Mouse (Mus musculus) CH12.LX (cell line): ENCODE results near the gene Ap4b1. TPM values are rescaled to one million over a fixed set of nuclear protein-coding genes. Genes with fewer than 3 reads are reported as not detected.

Experiments used
- DNase-seq: peaks from one replicate; pipeline ENCODE4 v3.0.0-alpha.2; 2013; ENCODE audit errors: extremely low read depth
- H3K27ac ChIP-seq: 2 replicates; pipeline ENCODE4 v1.5.1; 2012; ENCODE audit warnings: low read depth, mild to moderate bottlenecking, control low read depth, moderate library complexity; ENCODE audit not compliant: insufficient read depth
- H3K27me3 ChIP-seq: replicated peaks from 2 replicates; pipeline ENCODE3; 2012; ENCODE audit warnings: inconsistent platforms
- H3K36me3 ChIP-seq, 2 experiments: replicated peaks in 1 of 2; 2 replicates each; pipeline versions ENCODE3 to v1.6.1; 2012; ENCODE audit warnings: inconsistent platforms in 1 of 2, low read length in 1 of 2, mild to moderate bottlenecking in 1 of 2, mixed read lengths in 1 of 2, moderate library complexity in 1 of 2; ENCODE audit not compliant: control insufficient read depth in 1 of 2, insufficient read depth in 1 of 2
- H3K4me1 ChIP-seq, 2 experiments: 2 replicates each; pipeline ENCODE4 v1.6.1; 2012; ENCODE audit warnings: inconsistent platforms in 1 of 2, moderate library complexity in 1 of 2; ENCODE audit not compliant: insufficient read depth in 2 of 2, control insufficient read depth in 1 of 2
- H3K4me2 ChIP-seq: 2 replicates; pipeline ENCODE4 v1.6.1; 2012; ENCODE audit warnings: low read depth, mild to moderate bottlenecking, control low read depth; ENCODE audit not compliant: poor library complexity, insufficient read depth, severe bottlenecking
- H3K4me3 ChIP-seq, 3 experiments: fragments of 150-350 bp in 1 of 3; sonication (generic) in 1 of 3; replicated peaks in 1 of 3; 2 replicates each; pipeline versions ENCODE3 to v1.5.1; 2011 to 2012; ENCODE audit warnings: low read depth in 2 of 3, low read length in 2 of 3, mild to moderate bottlenecking in 2 of 3, moderate library complexity in 2 of 3, control low read depth in 1 of 3, improper control_type of control experiment in 1 of 3, inconsistent platforms in 1 of 3, mixed read lengths in 1 of 3; ENCODE audit not compliant: poor library complexity in 1 of 3
- H3K79me2 ChIP-seq: replicated peaks from 2 replicates; pipeline ENCODE4 v1.6.1; 2012; ENCODE audit warnings: mild to moderate bottlenecking, moderate library complexity; ENCODE audit not compliant: control insufficient read depth, poor library complexity, insufficient read depth, severe bottlenecking; ENCODE audit errors: extremely low read depth
- H3K9ac ChIP-seq: 2 replicates; pipeline ENCODE4 v1.6.1; 2012; ENCODE audit warnings: low read depth, mild to moderate bottlenecking, control low read depth, moderate library complexity; ENCODE audit not compliant: insufficient read depth
- H3K9me3 ChIP-seq: replicated peaks from 2 replicates; pipeline ENCODE3; 2012; ENCODE audit warnings: low read length, inconsistent platforms, mixed read lengths
- BHLHE40 ChIP-seq: IDR thresholded peaks from 2 replicates; pipeline ENCODE4 v1.6.1; 2011; ENCODE audit warnings: mild to moderate bottlenecking, low read depth, low read length, improper control_type of control experiment
- CHD1 ChIP-seq: IDR thresholded peaks from 2 replicates; pipeline ENCODE4 v1.6.1; 2012; ENCODE audit warnings: low read depth, low read length, improper control_type of control experiment, inconsistent platforms
- CHD2 ChIP-seq: IDR thresholded peaks from 2 replicates; pipeline ENCODE4 v1.6.1; 2011; ENCODE audit warnings: low read length, improper control_type of control experiment
- CTCF ChIP-seq, 2 experiments: IDR thresholded peaks in 1 of 2; conservative IDR thresholded peaks in 1 of 2; 2 replicates each; pipeline ENCODE4 v1.5.1; 2011 to 2012; ENCODE audit warnings: low read depth in 2 of 2, low read length in 2 of 2, improper control_type of control experiment in 1 of 2, inconsistent platforms in 1 of 2, mild to moderate bottlenecking in 1 of 2, moderate library complexity in 1 of 2
- E2F4 ChIP-seq: IDR thresholded peaks from 2 replicates; pipeline ENCODE4 v1.6.1; 2011; ENCODE audit warnings: low read depth, low read length, improper control_type of control experiment; ENCODE audit not compliant: insufficient replicate concordance
- ELF1 ChIP-seq: IDR thresholded peaks from 2 replicates; pipeline ENCODE4 v1.6.1; 2014; ENCODE audit warnings: low read depth, mild to moderate bottlenecking, inconsistent platforms, low read length, improper control_type of control experiment
- EP300 ChIP-seq: IDR thresholded peaks from 2 replicates; pipeline ENCODE4 v1.6.1; 2011; ENCODE audit warnings: low read length, improper control_type of control experiment
- ETS1 ChIP-seq: conservative IDR thresholded peaks from 2 replicates; pipeline ENCODE4 v1.6.1; 2012; ENCODE audit warnings: low read depth, mild to moderate bottlenecking, inconsistent platforms, low read length, improper control_type of control experiment, moderate library complexity
- GABPA ChIP-seq: IDR thresholded peaks from 2 replicates; pipeline ENCODE4 v1.6.1; 2012; ENCODE audit warnings: low read depth, low read length, improper control_type of control experiment, inconsistent platforms; ENCODE audit not compliant: insufficient replicate concordance
- HCFC1 ChIP-seq: IDR thresholded peaks from 2 replicates; pipeline ENCODE4 v1.6.1; 2012; ENCODE audit warnings: low read depth, mild to moderate bottlenecking, inconsistent platforms, low read length, improper control_type of control experiment
- IRF4 ChIP-seq: IDR thresholded peaks from 2 replicates; pipeline ENCODE4 v1.6.1; 2014; ENCODE audit warnings: low read depth, mild to moderate bottlenecking, inconsistent platforms, low read length, improper control_type of control experiment
- KAT2A ChIP-seq: IDR thresholded peaks from 2 replicates; pipeline ENCODE4 v1.6.1; 2012; ENCODE audit warnings: low read length, improper control_type of control experiment, inconsistent platforms; ENCODE audit not compliant: insufficient replicate concordance
- MAFK ChIP-seq: IDR thresholded peaks from 2 replicates; pipeline ENCODE4 v1.6.1; 2011; ENCODE audit warnings: low read length, improper control_type of control experiment; ENCODE audit not compliant: insufficient replicate concordance
- MAX ChIP-seq: IDR thresholded peaks from 2 replicates; pipeline ENCODE4 v1.6.1; 2011; ENCODE audit warnings: low read length, improper control_type of control experiment
- MXI1 ChIP-seq: IDR thresholded peaks from 2 replicates; pipeline ENCODE4 v1.6.1; 2011; ENCODE audit warnings: mild to moderate bottlenecking, low read depth, low read length, improper control_type of control experiment
- MYC ChIP-seq: IDR thresholded peaks from 2 replicates; pipeline ENCODE4 v1.6.1; 2011; ENCODE audit warnings: low read depth, mild to moderate bottlenecking, improper control_type of control experiment, low read length
- NELFE ChIP-seq: IDR thresholded peaks from 2 replicates; pipeline ENCODE4 v1.6.1; 2011; ENCODE audit warnings: low read depth, low read length, improper control_type of control experiment
- NRF1 ChIP-seq: IDR thresholded peaks from 2 replicates; pipeline ENCODE4 v1.6.1; 2014; ENCODE audit warnings: low read depth, mild to moderate bottlenecking, inconsistent platforms, low read length, improper control_type of control experiment, moderate library complexity
- PAX5 ChIP-seq: IDR thresholded peaks from 2 replicates; pipeline ENCODE4 v1.6.1; 2012; ENCODE audit warnings: low read length, inconsistent platforms, mixed read lengths
- RAD21 ChIP-seq: IDR thresholded peaks from 2 replicates; pipeline ENCODE4 v1.6.1; 2011; ENCODE audit warnings: low read depth, mild to moderate bottlenecking, low read length, improper control_type of control experiment, moderate library complexity
- SIN3A ChIP-seq: IDR thresholded peaks from 2 replicates; pipeline ENCODE4 v1.6.1; 2012; ENCODE audit warnings: low read length, improper control_type of control experiment, inconsistent platforms
- TBP ChIP-seq: conservative IDR thresholded peaks from 2 replicates; pipeline ENCODE4 v1.6.1; 2011; ENCODE audit warnings: low read depth, low read length, improper control_type of control experiment
- USF1 ChIP-seq: IDR thresholded peaks from 2 replicates; pipeline ENCODE4 v1.6.1; 2014; ENCODE audit warnings: low read depth, mild to moderate bottlenecking, inconsistent platforms, low read length, improper control_type of control experiment
- USF2 ChIP-seq: conservative IDR thresholded peaks from 2 replicates; pipeline ENCODE4 v1.6.1; 2011; ENCODE audit warnings: low read depth, low read length, improper control_type of control experiment
- ZC3H11A ChIP-seq: IDR thresholded peaks from 2 replicates; pipeline ENCODE4 v1.6.1; 2012; ENCODE audit warnings: low read depth, mild to moderate bottlenecking, inconsistent platforms, low read length, improper control_type of control experiment
- ZKSCAN1 ChIP-seq: IDR thresholded peaks from 2 replicates; pipeline ENCODE4 v1.6.1; 2012; ENCODE audit warnings: low read depth, inconsistent platforms, low read length, improper control_type of control experiment, borderline replicate concordance
- ZMIZ1 ChIP-seq: IDR thresholded peaks from 2 replicates; pipeline ENCODE4 v1.6.1; 2012; ENCODE audit warnings: low read depth, mild to moderate bottlenecking, inconsistent platforms, low read length, improper control_type of control experiment
- ZNF384 ChIP-seq: IDR thresholded peaks from 2 replicates; pipeline ENCODE4 v1.6.1; 2012; ENCODE audit warnings: low read depth, low read length, improper control_type of control experiment, inconsistent platforms
- dilution Hi-C: fragments of 300-500 bp; cut with MboI; formaldehyde crosslinking; loops from 2 replicates; pipeline ENCODE4 v1.14.3; 2020; ENCODE audit warnings: low sequenced_read_pairs; ENCODE audit not compliant: extremely low pct_unique_long_range_greater_than_20kb, extremely low pct_ligation_motif_present
- in situ Hi-C: fragments of 300-500 bp; cut with MboI; formaldehyde crosslinking; loops from 3 replicates; pipeline ENCODE4 v1.14.3; 2019; ENCODE audit warnings: low sequenced_read_pairs, low pct_ligation_motif_present, low pct_unique_long_range_greater_than_20kb, mixed read lengths
- polyA plus RNA-seq: library from polyadenylated mRNA; unstranded; fragments of >175 nt; gene quantifications from 2 replicates; pipeline ENCODE4 v1.2.1, GENCODE M21; 2012; ENCODE audit warnings: low read depth; ENCODE audit not compliant: insufficient read length
- total RNA-seq, 2 experiments: library from RNA; depleted of rRNA; stranded (reverse); fragments of 300-350 nt in 1 of 2; fragments of >200 nt in 1 of 2; gene quantifications; 2 replicates each; pipeline ENCODE4 v1.2.3; 2012 to 2014

Ap4b1 gene
- total and polyA plus RNA-seq, 3 experiments, result 19.8 to 31.9 (median 23.1) TPM

DNA sequence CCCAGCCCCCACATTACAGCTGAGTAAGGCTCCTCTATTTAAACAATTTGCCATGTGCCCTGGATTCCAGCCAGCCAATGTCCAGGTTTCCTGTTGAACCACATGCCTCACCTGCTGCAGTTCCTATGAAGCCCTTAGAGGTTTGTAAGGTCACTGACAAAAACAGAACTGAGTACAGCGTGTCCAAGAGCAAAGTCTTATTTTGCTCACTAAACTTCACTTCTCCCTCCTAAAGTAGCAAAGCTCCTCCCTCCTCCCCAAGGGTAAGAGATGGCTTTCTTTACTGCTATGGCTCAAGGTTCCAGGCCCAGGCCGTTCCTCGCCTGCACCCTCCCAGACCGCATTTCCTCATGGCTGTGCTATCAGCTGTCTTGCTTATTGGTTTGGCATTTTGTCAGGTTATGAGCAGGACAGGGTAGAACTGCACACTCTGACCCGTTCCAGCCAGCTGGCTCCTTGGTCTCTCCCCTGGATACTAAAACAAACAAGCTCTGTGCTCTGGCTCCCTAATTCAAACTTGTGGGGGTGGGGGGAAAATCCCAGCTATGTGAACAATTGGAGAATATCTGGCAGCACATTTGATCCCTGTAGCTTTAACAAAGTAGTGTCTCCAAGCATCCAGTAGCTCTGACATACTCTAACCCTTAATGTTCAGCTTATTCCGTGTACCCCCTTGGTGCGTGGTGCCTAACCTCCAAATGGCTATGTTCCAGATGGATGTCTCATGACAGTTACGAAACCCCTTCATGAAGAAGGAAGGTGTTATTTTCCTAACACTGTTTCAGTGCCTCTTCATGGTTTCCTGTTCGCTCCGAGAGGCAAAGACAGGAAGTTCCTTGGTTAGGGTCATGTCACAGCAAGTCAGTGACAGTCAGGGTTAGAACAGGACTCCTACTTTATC is 7.4 kb upstream of the Ap4b1 start (continued):
- no peak for TF ChIP-seq MAFK
- no peak for TF ChIP-seq CTCF (conservative IDR thresholded peaks at IDR 0.05 in 1 of 2, IDR thresholded peaks at IDR 0.05 in 1 of 2; ENCODE audit: low read depth in 2 of 2, low read length in 2 of 2)
- TF ChIP-seq USF1, result no peak
- peak; percentile 79 for TF ChIP-seq SIN3A
- peak; percentile 44 for TF ChIP-seq CHD2
- no peak for TF ChIP-seq USF2
- no peak for TF ChIP-seq MXI1
- no peak for TF ChIP-seq PAX5
- 0 out of 2 replicates have a peak, but pooled peaks have one; percentile 18 for TF ChIP-seq NELFE
- no peak for TF ChIP-seq KAT2A
- no peak; the same call in 1 of the 2 replicates for TF ChIP-seq RAD21
- TF ChIP-seq NRF1, result 0 out of 2 replicates have a peak, but pooled peaks have one; percentile 5
- TF ChIP-seq CHD1, result peak; percentile 93
- peak; percentile 65; the same call in 1 of the 2 replicates for TF ChIP-seq ELF1
- peak; percentile 58; the same call in 1 of the 2 replicates for TF ChIP-seq ZMIZ1
- peak; percentile 20 for TF ChIP-seq ETS1
- TF ChIP-seq BHLHE40, result peak; percentile 59
- no peak for TF ChIP-seq ZKSCAN1
- TF ChIP-seq IRF4, result peak; percentile 81
- TF ChIP-seq E2F4, result 0 out of 2 replicates have a peak, but pooled peaks have one; percentile 38
- no peak for TF ChIP-seq ZC3H11A
- 0 out of 2 replicates have a peak, but pooled peaks have one; percentile 23 for TF ChIP-seq TBP
- TF ChIP-seq HCFC1, result peak; percentile 46; the same call in 1 of the 2 replicates
- peak; percentile 86 for TF ChIP-seq EP300

GRCm38 (mm10) chr3:103802861-103803260 is 6.5 kb upstream of the Ap4b1 start:
- Histone ChIP-seq H3K27ac (peak overlapping the region; percentile 74), H3K79me2 (peaks cover 26% of the 10 kb centered on the region), H3K4me2 (peak overlapping the region; percentile 53; the same call in 1 of the 2 replicates), H3K4me3 (no peak overlapping the region), H3K27me3 (no peaks in the 10 kb centered on the region), H3K9me3 (no peaks in the 10 kb centered on the region), H3K9ac (peak overlapping the region; percentile 30; the same call in 1 of the 2 replicates), H3K4me1 (peaks cover 22 to 78% of the 10 kb centered on the region in 2 experiments; a peak in 3 of 4 replicates), H3K36me3 (peaks cover 24 to 43% of the 10 kb centered on the region in 2 experiments)
- TF ChIP-seq MAX, result no peak
- no peak for TF ChIP-seq EP300
- TF ChIP-seq HCFC1, result no peak
- TF ChIP-seq ZMIZ1, result no peak
- TF ChIP-seq MYC, result no peak
- no peak for TF ChIP-seq NELFE
- no peak for TF ChIP-seq MXI1
- no peak for TF ChIP-seq ELF1
- no peak for TF ChIP-seq KAT2A
- TF ChIP-seq GABPA, result no peak
- TF ChIP-seq ZNF384, result no peak
- no peak for TF ChIP-seq USF1
- dilution Hi-C loops, result no loop called here
- DNase-seq, result no peak
- in situ Hi-C loops, result no loop called here
